In the genomic region with DNA sequence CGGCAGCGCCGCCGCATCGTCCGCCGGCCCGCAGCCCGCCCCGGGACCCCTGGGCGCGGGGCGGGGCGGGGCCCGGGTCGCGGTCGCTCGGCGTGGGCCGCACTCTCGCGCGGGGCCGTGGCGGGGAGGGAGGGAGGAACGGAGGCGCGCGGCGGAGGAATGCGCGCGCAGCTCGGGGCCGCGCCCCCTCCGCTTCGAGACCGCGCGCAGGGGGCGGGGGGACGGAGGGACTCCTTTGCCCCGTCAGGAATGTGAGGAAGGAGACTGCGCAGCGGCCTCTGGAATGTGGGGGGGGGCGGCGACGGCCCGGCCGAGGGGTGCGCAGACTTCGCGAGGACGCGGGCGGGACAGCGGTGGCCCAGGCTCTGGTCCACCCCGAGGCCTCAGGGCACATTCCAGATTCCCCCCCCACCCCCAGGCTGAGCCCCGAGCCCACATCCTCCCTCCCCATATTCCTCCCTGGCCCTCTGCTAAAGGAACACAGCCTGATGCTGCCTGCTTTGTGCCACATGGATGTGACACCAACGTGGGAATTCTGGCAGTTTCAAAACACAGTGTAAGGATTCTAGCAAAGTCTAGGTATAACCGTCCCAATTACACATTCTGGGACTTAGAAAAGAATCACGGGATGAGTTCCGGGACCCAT, we compare ENCODE assay signal across 9 mouse cellular contexts. TPM values are rescaled to one million over a fixed set of nuclear protein-coding genes. Genes with fewer than 3 reads are reported as not detected.
DNase-seq lines count a peak whose midpoint lies in the region; ATAC-seq lines count a peak whose summit lies in the region.
"Had no signal": no experiment of that assay in that cellular context is flagged by ENCODE, and none has a peak within 500 bp of the region (broad histone marks: within the 10 kb centered on the region; RNA-seq: fewer than 3 reads in every experiment).

A gene (minus strand): TSS at position 152 of the 646 bp plus-strand sequence.

- H3K27ac ChIP-seq in embryonic facial prominence, embryonic 11.5 days (replicated peaks; ENCODE audit: low read depth, low read length), result peak within 1 kb of the TSS; percentile 76
- H3K27ac ChIP-seq in limb, embryonic 13.5 days, result peak within 1 kb of the TSS; percentile 85
- H3K27ac ChIP-seq in midbrain, embryonic 16.5 days (ENCODE audit: low read length), result peak within 1 kb of the TSS; percentile 72

- H3K4me2 ChIP-seq in embryonic facial prominence, embryonic 11.5 days (ENCODE audit: low read depth, low read length), result peak within 1 kb of the TSS; percentile 64
- H3K4me2 ChIP-seq in limb, embryonic 13.5 days (replicated peaks), result peak within 1 kb of the TSS; percentile 79
- peak within 1 kb of the TSS; percentile 62 for H3K4me2 ChIP-seq in midbrain, embryonic 16.5 days (ENCODE audit: low read length)

- peak within 1 kb of the TSS; percentile 93 for H3K4me3 ChIP-seq in embryonic facial prominence, embryonic 11.5 days (ENCODE audit: low read depth, low read length)
- H3K4me3 ChIP-seq in limb, embryonic 13.5 days, result peak within 1 kb of the TSS; percentile 91
- H3K4me3 ChIP-seq in midbrain, embryonic 16.5 days (ENCODE audit: low read depth, low read length), result peak within 1 kb of the TSS; percentile 78

- 2% methylated on average over 20 of the region's 65 CpGs for WGBS in embryonic facial prominence, embryonic 11.5 days
- 3% methylated on average over 24 of the region's 65 CpGs for WGBS in limb, embryonic 13.5 days
- WGBS in midbrain, embryonic 16.5 days, result 1% methylated on average over 55 of the region's 65 CpGs

- no peaks in the 10 kb centered on the region for H3K9me3 ChIP-seq in embryonic facial prominence, embryonic 11.5 days (replicated peaks; ENCODE audit: control insufficient read depth, low read length)
- H3K9me3 ChIP-seq in limb, embryonic 13.5 days, result no peaks in the 10 kb centered on the region
- no peaks in the 10 kb centered on the region for H3K9me3 ChIP-seq in midbrain, embryonic 16.5 days (replicated peaks; ENCODE audit: control insufficient read depth, low read length, poor library complexity, severe bottlenecking)

- ATAC-seq in embryonic facial prominence, embryonic 11.5 days (replicated peaks; ENCODE audit: insufficient number of reproducible peaks, low FRiP score, low TSS enrichment, low read depth), result peak; percentile 81
- ATAC-seq in limb, embryonic 13.5 days (ENCODE audit: low FRiP score, low read depth), result peak; percentile 93
- peak; percentile 73 for ATAC-seq in midbrain, embryonic 16.5 days

- no peaks in the 10 kb centered on the region; the same call in 1 of the 2 replicates for H3K36me3 ChIP-seq in embryonic facial prominence, embryonic 11.5 days (replicated peaks; ENCODE audit: control insufficient read depth, insufficient read depth, low read depth, low read length)
- H3K36me3 ChIP-seq in limb, embryonic 13.5 days, result peaks cover 6% of the 10 kb centered on the region
- no peaks in the 10 kb centered on the region for H3K36me3 ChIP-seq in midbrain, embryonic 16.5 days (ENCODE audit: control insufficient read depth, insufficient read depth, low read length)
- H3K36me3 ChIP-seq: G1E had no signal

- DNase-seq in right cerebral cortex, adult 18-20 months, result peak; percentile 45
- DNase-seq in right cerebral cortex, postnatal 36 days (ENCODE audit: low spot score in 2 of 2), result no peak
- DNase-seq in embryonic facial prominence, embryonic 11.5 days (ENCODE audit: low spot score), result peak; percentile 91
- DNase-seq in heart, adult 18-20 months, result peak; percentile 80 to 86
- DNase-seq in kidney, adult 11 months, result peak; percentile 76
- DNase-seq in testis, postnatal 14 days (ENCODE audit: low spot score), result peak; percentile 85

- H3K4me1 ChIP-seq in embryonic facial prominence, embryonic 11.5 days (ENCODE audit: control insufficient read depth, insufficient read depth, low read length), result 0 out of 2 replicates have a peak, but pooled peaks cover 3% of the 10 kb centered on the region
- peaks cover 38% of the 10 kb centered on the region for H3K4me1 ChIP-seq in limb, embryonic 13.5 days
- H3K4me1 ChIP-seq in midbrain, embryonic 16.5 days (ENCODE audit: control insufficient read depth, insufficient read depth, low read length), result peaks cover 14% of the 10 kb centered on the region

- peak within 1 kb of the TSS; percentile 91 for H3K9ac ChIP-seq in embryonic facial prominence, embryonic 11.5 days (replicated peaks; ENCODE audit: low read length)
- peak within 1 kb of the TSS; percentile 97 for H3K9ac ChIP-seq in limb, embryonic 13.5 days
- H3K9ac ChIP-seq in midbrain, embryonic 16.5 days (ENCODE audit: low read depth, low read length), result peak within 1 kb of the TSS; percentile 85

- no peaks in the 10 kb centered on the region for H3K27me3 ChIP-seq in embryonic facial prominence, embryonic 11.5 days (ENCODE audit: control insufficient read depth, insufficient read depth, low read length)
- H3K27me3 ChIP-seq in limb, embryonic 13.5 days, result no peaks in the 10 kb centered on the region
- no peaks in the 10 kb centered on the region for H3K27me3 ChIP-seq in midbrain, embryonic 16.5 days (ENCODE audit: control insufficient read depth, insufficient read depth, low read depth, low read length)

RNA-seq across cellular contexts. Expression of the gene that starts here (rescaled TPM):
- polyA plus RNA-seq in embryonic facial prominence, embryonic 11.5 days (2014; fragmentation: Nextera tagmentation; extraction: Ambion mirVana), result 4.3 and 6.7 TPM in 2 replicates
- 10 to 100 TPM in 1 of 2 experiments, 1 to 10 TPM in 1; 7.0 to 10.8 TPM for total RNA-seq in heart, adult 18-20 months (2021)
- 7.5 and 8.5 TPM in 2 replicates for polyA plus RNA-seq in limb, embryonic 13.5 days (2015; fragmentation: Nextera tagmentation; extraction: Ambion mirVana)
- polyA plus RNA-seq in midbrain, embryonic 16.5 days (2015; fragmentation: Nextera tagmentation; extraction: Ambion mirVana), result 2.4 and 3.8 TPM in 2 replicates
- total RNA-seq: G1E had no signal
- polyA plus RNA-seq: G1E had no signal

Comparison
In these comparisons a context has a peak if more than half of its experiments do, and no peak if none do; other contexts are left out.
1. DNase-seq: peak in right cerebral cortex, adult 18-20 months (single experiment), embryonic facial prominence, embryonic 11.5 days (single experiment), heart, adult 18-20 months (2 of 2), kidney, adult 11 months (single experiment) and testis, postnatal 14 days (single experiment); none in right cerebral cortex, postnatal 36 days (0 of 2).
2. Peak in every context shown above with its lines, with median percentiles within 50 percentile points of each other: ATAC-seq, H3K27ac ChIP-seq, H3K4me2 ChIP-seq, H3K4me3 ChIP-seq and H3K9ac ChIP-seq.